Mouse (Mus musculus) MEL (cell line): ENCODE data around the gene Dnaaf2.
A peak's percentile ranks its signal among the peaks of the same experiment; 100 is the strongest.

Experiments
- CTCF ChIP-seq, 3 experiments: IDR thresholded peaks in 2 of 3; conservative IDR thresholded peaks in 1 of 3; 2 replicates each; pipeline ENCODE4 v1.5.1; 2011 to 2012; ENCODE audit warnings: low read length in 3 of 3, low read depth in 2 of 3, mild to moderate bottlenecking in 2 of 3, improper control_type of control experiment in 1 of 3, inconsistent platforms in 1 of 3, mixed read lengths in 1 of 3, moderate library complexity in 1 of 3; ENCODE audit not compliant: control insufficient read depth in 1 of 3, insufficient read depth in 1 of 3, poor library complexity in 1 of 3, severe bottlenecking in 1 of 3
- EP300 ChIP-seq, 2 experiments: IDR thresholded peaks; 2 replicates each; pipeline ENCODE4 v1.6.1; 2011; ENCODE audit warnings: improper control_type of control experiment in 2 of 2, low read length in 2 of 2, low read depth in 1 of 2, mild to moderate bottlenecking in 1 of 2
- ETS1 ChIP-seq: IDR thresholded peaks from 2 replicates; pipeline ENCODE4 v1.6.1; 2012; ENCODE audit warnings: low read depth, mild to moderate bottlenecking, inconsistent platforms, low read length, improper control_type of control experiment, moderate library complexity
- HCFC1 ChIP-seq: IDR thresholded peaks from 2 replicates; pipeline ENCODE4 v1.6.1; 2012; ENCODE audit warnings: low read depth, mild to moderate bottlenecking, inconsistent platforms, low read length, improper control_type of control experiment, moderate library complexity
- KAT2A ChIP-seq: conservative IDR thresholded peaks from 2 replicates; pipeline ENCODE4 v1.6.1; 2012; ENCODE audit warnings: low read depth, low read length, improper control_type of control experiment, inconsistent platforms
- MAZ ChIP-seq: IDR thresholded peaks from 2 replicates; pipeline ENCODE4 v1.6.1; 2012; ENCODE audit warnings: low read depth, mild to moderate bottlenecking, inconsistent platforms, low read length, improper control_type of control experiment
- MXI1 ChIP-seq: IDR thresholded peaks from 2 replicates; pipeline ENCODE4 v1.6.1; 2011; ENCODE audit warnings: mild to moderate bottlenecking, low read depth, low read length, improper control_type of control experiment
- POLR2A ChIP-seq, 2 experiments: IDR thresholded peaks; 2 replicates each; pipeline ENCODE4 v1.6.1; 2011 to 2012; ENCODE audit warnings: low read length in 2 of 2, mild to moderate bottlenecking in 2 of 2, control low read depth in 1 of 2, improper control_type of control experiment in 1 of 2, low read depth in 1 of 2, moderate library complexity in 1 of 2; ENCODE audit not compliant: control insufficient read depth in 1 of 2, insufficient read depth in 1 of 2, poor library complexity in 1 of 2
- POLR2AphosphoS5 ChIP-seq: IDR thresholded peaks from 2 replicates; pipeline ENCODE4 v1.6.1; 2012; ENCODE audit warnings: low read depth, borderline replicate concordance, mild to moderate bottlenecking, inconsistent platforms, low read length, moderate library complexity, mixed read lengths
- SMC3 ChIP-seq: IDR thresholded peaks from 2 replicates; pipeline ENCODE4 v1.6.1; 2011; ENCODE audit warnings: low read depth, low read length, improper control_type of control experiment
- TCF12 ChIP-seq: IDR thresholded peaks from 2 replicates; pipeline ENCODE4 v1.6.1; 2014; ENCODE audit warnings: low read depth, mild to moderate bottlenecking, inconsistent platforms, low read length, improper control_type of control experiment, moderate library complexity
- ZNF384 ChIP-seq: IDR thresholded peaks from 2 replicates; pipeline ENCODE4 v1.6.1; 2012; ENCODE audit warnings: low read depth, mild to moderate bottlenecking, inconsistent platforms, low read length, improper control_type of control experiment

DNA sequence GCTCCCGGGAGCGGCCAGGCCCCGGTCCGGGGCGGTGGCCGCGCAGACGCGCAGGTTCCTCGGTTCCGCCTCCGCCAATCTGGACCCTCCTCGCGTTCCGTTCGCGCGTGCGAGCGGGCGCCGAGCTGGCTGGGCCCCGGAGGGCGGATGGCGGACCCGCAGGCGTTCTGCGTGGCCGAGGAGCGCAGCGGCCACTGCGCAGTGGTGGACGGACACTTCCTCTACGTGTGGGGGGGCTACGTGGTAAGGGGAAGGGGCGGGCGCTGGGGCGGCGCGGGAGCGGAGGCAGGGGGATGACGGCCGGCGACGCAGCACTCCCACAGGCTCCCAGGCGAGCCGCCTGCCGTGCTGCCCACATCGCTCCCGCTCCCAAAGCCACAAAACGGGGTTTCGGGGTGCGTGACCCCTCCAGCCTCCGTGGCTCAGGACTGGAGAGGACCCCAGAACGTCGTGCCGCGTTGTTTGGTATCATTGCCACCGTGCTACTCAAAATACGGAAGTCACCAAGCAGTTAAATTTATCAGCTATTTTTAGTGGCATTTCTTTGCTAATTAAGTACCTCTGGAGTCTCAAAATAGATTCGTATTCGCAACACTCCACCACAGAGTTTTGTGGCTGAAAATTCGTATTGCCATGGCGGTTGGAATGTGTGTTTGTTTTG is 43.7 kb upstream of the Dnaaf2 start:
- TF ChIP-seq ZNF384: no peak
- TF ChIP-seq POLR2A (IDR thresholded peaks at IDR 0.05; ENCODE audit: control insufficient read depth in 1 of 2, insufficient read depth in 1 of 2, low read depth in 1 of 2, low read length in 2 of 2, poor library complexity in 1 of 2): 0 out of 4 replicates have a peak, but pooled peaks of 1 of the 2 experiments have one; percentile 55
- TF ChIP-seq MAZ: no peak
- TF ChIP-seq CTCF (IDR thresholded peaks at IDR 0.05 in 2 of 3, conservative IDR thresholded peaks at IDR 0.05 in 1 of 3; ENCODE audit: control insufficient read depth in 1 of 3, insufficient read depth in 1 of 3, low read depth in 2 of 3, low read length in 3 of 3, poor library complexity in 1 of 3, severe bottlenecking in 1 of 3): no peak
- TF ChIP-seq EP300 (IDR thresholded peaks at IDR 0.05; ENCODE audit: low read depth in 1 of 2, low read length in 2 of 2): no peak
- 0 out of 2 replicates have a peak, but pooled peaks have one; percentile 6 for TF ChIP-seq TCF12
- TF ChIP-seq HCFC1: no peak
- TF ChIP-seq ETS1: peak; percentile 54; the same call in 1 of the 2 replicates
- TF ChIP-seq MXI1: no peak
- no peak for TF ChIP-seq SMC3
- no peak for TF ChIP-seq POLR2AphosphoS5
- no peak for TF ChIP-seq KAT2A
